In the genomic region with DNA sequence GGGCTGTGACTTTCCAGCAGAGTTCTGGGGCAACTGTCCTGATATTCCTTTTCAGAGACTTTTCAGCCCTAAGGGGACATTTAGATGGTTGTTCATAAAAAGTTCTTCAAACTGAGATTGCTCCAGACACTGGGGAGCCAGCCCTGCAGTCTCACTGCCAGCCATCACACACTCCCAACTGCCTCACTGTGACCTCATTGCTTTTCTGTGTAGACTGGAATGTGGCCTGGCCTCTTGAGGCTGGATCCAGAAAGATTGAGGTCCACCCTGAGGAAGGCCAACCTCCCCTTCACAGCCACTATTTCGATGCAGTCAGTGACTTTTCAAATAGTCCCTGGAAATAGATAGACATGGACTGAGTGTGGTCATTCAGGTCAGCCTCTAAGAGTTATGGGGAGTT, we compare ENCODE assay signal across 41 mouse cellular contexts. TPM values are rescaled to one million over a fixed set of nuclear protein-coding genes. Genes with fewer than 3 reads are reported as not detected.
DNase-seq lines count a peak whose midpoint lies in the region; ATAC-seq and TF ChIP-seq lines count a peak whose summit lies in the region.
"Had no signal": no experiment of that assay in that cellular context is flagged by ENCODE, and none has a peak within 500 bp of the region (broad histone marks: within the 10 kb centered on the region; RNA-seq: fewer than 3 reads in every experiment).

No protein-coding gene starts in this region.

- H3K27me3 ChIP-seq in heart, adult 2 months (ENCODE audit: control insufficient read depth, insufficient read depth, low read length): no peaks in the 10 kb centered on the region
- H3K27me3 ChIP-seq in lung, embryonic 16.5 days (ENCODE audit: control insufficient read depth, insufficient read depth, low read depth, low read length): no peaks in the 10 kb centered on the region
- no peaks in the 10 kb centered on the region for H3K27me3 ChIP-seq in forebrain, embryonic 16.5 days (replicated peaks; ENCODE audit: control insufficient read depth, insufficient read depth, low read length)
- H3K27me3 ChIP-seq: embryonic facial prominence, embryonic 13.5 days had no signal

- H3K4me1 ChIP-seq in heart, adult 2 months (ENCODE audit: control insufficient read depth, insufficient read depth, low read length): no peaks in the 10 kb centered on the region; the same call in 1 of the 2 replicates
- no peaks in the 10 kb centered on the region; the same call in 1 of the 2 replicates for H3K4me1 ChIP-seq in lung, embryonic 16.5 days (replicated peaks; ENCODE audit: control insufficient read depth, insufficient read depth, low read length)
- no peaks in the 10 kb centered on the region; the same call in 1 of the 2 replicates for H3K4me1 ChIP-seq in forebrain, embryonic 16.5 days (replicated peaks; ENCODE audit: control insufficient read depth, insufficient read depth, low read length)
- H3K4me1 ChIP-seq: embryonic facial prominence, embryonic 13.5 days had no signal

- 0 out of 2 replicates have a peak, but pooled peaks have one; percentile 25 for TF ChIP-seq POLR2A in heart, adult 2 months (IDR thresholded peaks at IDR 0.05; ENCODE audit: insufficient read depth, low read depth, low read length)

- H3K36me3 ChIP-seq in heart, adult 2 months (ENCODE audit: control insufficient read depth, insufficient read depth, low read length): no peaks in the 10 kb centered on the region
- no peaks in the 10 kb centered on the region for H3K36me3 ChIP-seq in lung, embryonic 16.5 days (ENCODE audit: control insufficient read depth, insufficient read depth, low read length)
- H3K36me3 ChIP-seq in forebrain, embryonic 16.5 days (ENCODE audit: control insufficient read depth, insufficient read depth): no peaks in the 10 kb centered on the region
- H3K36me3 ChIP-seq: embryonic facial prominence, embryonic 13.5 days had no signal

- no peak overlapping the region for H3K4me3 ChIP-seq in heart, adult 2 months
- no peak overlapping the region for H3K4me3 ChIP-seq in lung, embryonic 16.5 days (ENCODE audit: low read length)
- no peak overlapping the region for H3K4me3 ChIP-seq in forebrain, embryonic 16.5 days (replicated peaks; ENCODE audit: low read length)
- H3K4me3 ChIP-seq: embryonic facial prominence, embryonic 13.5 days had no signal

- H3K9me3 ChIP-seq in lung, embryonic 16.5 days (ENCODE audit: control insufficient read depth, low read length): no peaks in the 10 kb centered on the region
- H3K9me3 ChIP-seq in forebrain, embryonic 16.5 days (ENCODE audit: control insufficient read depth, low read length): no peaks in the 10 kb centered on the region
- H3K9me3 ChIP-seq: embryonic facial prominence, embryonic 13.5 days had no signal

- intact Hi-C loops in heart, adult 2 months (cut with DNase I): loop anchor here (2.0 kb wide), 1 partner anchor 115 kb away; no protein-coding TSS in a partner anchor

- H3K4me2 ChIP-seq in lung, embryonic 16.5 days (ENCODE audit: low read depth, low read length): no peak overlapping the region
- no peak overlapping the region for H3K4me2 ChIP-seq in forebrain, embryonic 16.5 days (ENCODE audit: low read length)
- H3K4me2 ChIP-seq: embryonic facial prominence, embryonic 13.5 days; hindbrain, embryonic 14.5 days; midbrain, embryonic 11.5 days had no signal

- no peak for TF ChIP-seq CTCF in heart, adult 2 months (IDR thresholded peaks at IDR 0.05)

- TF ChIP-seq EP300 in heart, adult 2 months (IDR thresholded peaks at IDR 0.05; ENCODE audit: insufficient read depth, low read depth, low read length): no peak

- H3K27ac ChIP-seq in heart, adult 2 months: peak overlapping the region; percentile 27
- H3K27ac ChIP-seq in lung, embryonic 16.5 days (ENCODE audit: low read length): no peak overlapping the region
- no peak overlapping the region for H3K27ac ChIP-seq in forebrain, embryonic 16.5 days (ENCODE audit: low read length)
- H3K27ac ChIP-seq: embryonic facial prominence, embryonic 13.5 days; hindbrain, embryonic 14.5 days; liver, embryonic 14.5 days; stomach, postnatal 0 days had no signal

- peak; percentile 43 for DNase-seq in gastrocnemius, adult 18-20 months (ENCODE audit: low spot score)
- DNase-seq in gastrocnemius, postnatal 10 days: no peak
- DNase-seq in heart, adult 2 months: peak in 1 of 2 experiments; percentile 46
- DNase-seq in heart, adult 8-10 months (ENCODE audit: low spot score): no peak
- no peak for DNase-seq in lung, postnatal 25 days (ENCODE audit: low spot score)
- peak; percentile 34 for DNase-seq in heart, postnatal 4 days
- DNase-seq: adrenal gland, adult 2 months; cerebellum, adult 11 months; cerebellum, adult 9-10 months; forebrain, postnatal 0 days; kidney, adult 9 months; kidney, postnatal 25 days; liver; lung, postnatal 14 days; right cerebral cortex, adult 18-20 months; thymus, adult 18-20 months; thymus, postnatal 25 days had no signal

- no peaks in the 10 kb centered on the region for H3K79me2 ChIP-seq in heart, adult 2 months (replicated peaks; ENCODE audit: control insufficient read depth, insufficient read depth, low read length)

- 0 out of 2 replicates have a peak, but pooled peaks have one; percentile 47 for ATAC-seq in lung, embryonic 16.5 days (ENCODE audit: low read depth)
- ATAC-seq in forebrain, embryonic 16.5 days: no peak
- ATAC-seq: activated CD4-positive, CD25-positive, alpha-beta regulatory T cell, adult 4 months; forebrain, postnatal 0 days; intestine, postnatal 0 days; midbrain, embryonic 16.5 days had no signal

- no peak overlapping the region for H3K9ac ChIP-seq in heart, adult 2 months (ENCODE audit: low read depth, low read length)
- H3K9ac ChIP-seq in lung, embryonic 16.5 days (ENCODE audit: low read length): no peak overlapping the region
- no peak overlapping the region for H3K9ac ChIP-seq in forebrain, embryonic 16.5 days (replicated peaks; ENCODE audit: low read depth, low read length)
- H3K9ac ChIP-seq: embryonic facial prominence, embryonic 13.5 days; forebrain, postnatal 0 days; hindbrain, embryonic 14.5 days; liver, embryonic 14.5 days had no signal

- WGBS in heart, adult 2 months: 56% methylated on average over 1 of the region's 1 CpGs
- WGBS in lung, embryonic 16.5 days: 57% methylated on average over 1 of the region's 1 CpGs
- 69% methylated on average over 1 of the region's 1 CpGs for WGBS in forebrain, embryonic 16.5 days

RNA-seq across cellular contexts. Expression of gene Mfap5, which starts 12.0 kb away (rescaled TPM):
- total RNA-seq in gastrocnemius, adult 18-20 months (2021): 10 to 100 TPM; 17.1 to 24.2 TPM
- 100 to 1,000 TPM; 115 to 141 TPM for total RNA-seq in gastrocnemius, postnatal 10 days (2021)
- total RNA-seq in heart, adult 2 months (2021): 10 to 100 TPM; 20.5 to 22.4 TPM
- polyA plus RNA-seq in heart, adult 2 months (2012; rRNA removed): 113 and 156 TPM in 2 replicates
- 10 to 100 TPM; 15.7 to 18.2 (median 18.0) TPM for total RNA-seq in heart, adult 8-10 months (2022)
- polyA plus RNA-seq in lung, embryonic 16.5 days (2015; fragmentation: Nextera tagmentation; extraction: Ambion mirVana): 26.4 and 31.6 TPM in 2 replicates
- 10 to 100 TPM; 54.8 to 64.5 TPM for total RNA-seq in heart, postnatal 4 days (2021)
- polyA plus RNA-seq in forebrain, embryonic 16.5 days (2015; fragmentation: Nextera tagmentation; extraction: Ambion mirVana): 1.7 and 3.1 TPM in 2 replicates
- total RNA-seq: common myeloid progenitor, adult 5-6 weeks; granulocyte monocyte progenitor cell, adult 5-6 weeks; hematopoietic stem cell, adult 5-6 weeks; layer of hippocampus, adult 18-20 months; megakaryocyte, adult 5-6 weeks; neutrophil, adult 5-6 weeks had no signal
- polyA plus RNA-seq: activated CD4-positive, CD25-positive, alpha-beta regulatory T cell, adult 4 months had no signal

RNA-seq across cellular contexts. Expression of gene Rimklb, which starts 19.1 kb away (rescaled TPM):
- under 1 TPM; 0.21 to 0.38 TPM for total RNA-seq in gastrocnemius, adult 18-20 months (2021)
- total RNA-seq in gastrocnemius, postnatal 10 days (2021): 1 to 10 TPM; 2.1 to 2.6 TPM
- not detected for total RNA-seq in heart, adult 2 months (2021)
- 0.04 and 0.12 TPM in 2 replicates for polyA plus RNA-seq in heart, adult 2 months (2012; rRNA removed)
- total RNA-seq in heart, adult 8-10 months (2022): under 1 TPM in 1 of 4 experiments, not detected in 3; 0.23 TPM
- polyA plus RNA-seq in lung, embryonic 16.5 days (2015; fragmentation: Nextera tagmentation; extraction: Ambion mirVana): 7.5 and 8.3 TPM in 2 replicates
- 1 to 10 TPM in 1 of 2 experiments, under 1 TPM in 1; 0.38 to 1.6 TPM for total RNA-seq in heart, postnatal 4 days (2021)
- 97.3 and 97.9 TPM in 2 replicates for polyA plus RNA-seq in forebrain, embryonic 16.5 days (2015; fragmentation: Nextera tagmentation; extraction: Ambion mirVana)
- total RNA-seq: adrenal gland, adult 2 months; CH12.LX; common myeloid progenitor, adult 5-6 weeks; granulocyte monocyte progenitor cell, adult 5-6 weeks; hematopoietic stem cell, adult 5-6 weeks; megakaryocyte, adult 5-6 weeks had no signal
- polyA plus RNA-seq: C2C12; spleen, adult 2 months had no signal

RNA-seq across cellular contexts. Expression of gene Aicda, which starts 35.9 kb away (rescaled TPM):
- total RNA-seq in gastrocnemius, adult 18-20 months (2021): not detected
- not detected for total RNA-seq in gastrocnemius, postnatal 10 days (2021)
- not detected for total RNA-seq in heart, adult 2 months (2021)
- not detected in 2 replicates for polyA plus RNA-seq in heart, adult 2 months (2012; rRNA removed)
- total RNA-seq in heart, adult 8-10 months (2022): not detected
- polyA plus RNA-seq in lung, embryonic 16.5 days (2015; fragmentation: Nextera tagmentation; extraction: Ambion mirVana): not detected in 2 replicates
- not detected for total RNA-seq in heart, postnatal 4 days (2021)
- 0.20 and 0.30 TPM in 2 replicates for polyA plus RNA-seq in forebrain, embryonic 16.5 days (2015; fragmentation: Nextera tagmentation; extraction: Ambion mirVana)
- total RNA-seq: adrenal gland, adult 2 months; common myeloid progenitor, adult 5-6 weeks; granulocyte monocyte progenitor cell, adult 5-6 weeks; hematopoietic stem cell, adult 5-6 weeks; layer of hippocampus, adult 18-20 months; layer of hippocampus, postnatal 10 days; left cerebral cortex, adult 18-20 months; left cerebral cortex, postnatal 14 days; megakaryocyte, adult 5-6 weeks had no signal
- polyA plus RNA-seq: adrenal gland, adult 2 months; C2C12; forebrain, embryonic 11.5 days; intestine, postnatal 0 days; liver, embryonic 14.5 days; midbrain, embryonic 11.5 days; neural tube, embryonic 11.5 days; stomach, postnatal 0 days had no signal

Comparison
In these comparisons a context has a peak if more than half of its experiments do, and no peak if none do; other contexts are left out.
1. DNase-seq: peak in gastrocnemius, adult 18-20 months (single experiment) and heart, postnatal 4 days (single experiment); none in gastrocnemius, postnatal 10 days (single experiment), heart, adult 8-10 months (single experiment) and lung, postnatal 25 days (single experiment).